Mouse (Mus musculus): ENCODE results near the gene G430095P16Rik. TPM values are rescaled to one million over a fixed set of nuclear protein-coding genes. Genes with fewer than 3 reads are reported as not detected.

The G430095P16Rik gene
- polyA plus RNA-seq, 1 experiment from 2014 or later, result 2.6 TPM

DNA sequence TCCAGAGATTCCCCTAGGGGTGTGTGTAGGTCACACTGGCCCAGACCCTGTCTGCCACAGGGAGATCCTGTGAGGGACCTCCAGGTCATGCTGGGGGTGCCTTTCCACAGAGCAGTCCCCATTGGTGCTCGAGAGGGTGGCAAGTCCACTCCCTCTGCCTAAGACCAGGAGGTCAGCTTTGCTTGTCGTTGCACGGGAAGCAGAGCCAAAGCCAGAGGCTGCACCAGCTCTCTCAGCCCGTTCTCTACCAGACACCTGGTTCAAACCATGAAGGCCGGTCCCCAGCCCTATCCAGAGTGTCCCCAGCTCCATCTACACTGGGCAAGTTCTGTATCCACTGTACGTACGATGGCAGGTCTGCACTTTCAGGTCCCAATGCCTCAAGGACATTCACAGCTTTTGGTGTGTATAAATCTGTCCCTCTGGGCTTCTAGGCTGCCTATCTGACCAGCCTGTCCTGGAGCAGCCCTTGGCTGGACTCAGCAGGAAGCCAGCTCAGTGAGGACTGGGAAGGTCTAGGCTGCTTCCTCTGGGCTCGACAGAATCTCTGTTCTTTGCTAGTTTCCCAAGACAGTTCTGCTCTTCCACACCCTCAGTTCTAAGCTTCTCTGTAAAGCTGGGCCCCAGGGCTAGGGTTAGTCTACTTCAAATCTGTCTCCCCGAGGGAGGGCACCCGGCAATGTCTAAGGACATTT lies 2.6 kb downstream of the G430095P16Rik start:
- no peaks in the 10 kb centered on the region for H3K36me3 ChIP-seq (ENCODE audit: control insufficient read depth, insufficient read depth, low read length)
- peaks cover 47% of the 10 kb centered on the region for H3K4me1 ChIP-seq (ENCODE audit: control insufficient read depth, insufficient read depth, low read length)
- H3K9ac ChIP-seq (ENCODE audit: low read depth, low read length), result peak overlapping the region; percentile 40
- 62% methylated on average over 10 of the region's 10 CpGs for WGBS
- no peaks in the 10 kb centered on the region for H3K9me3 ChIP-seq (ENCODE audit: control insufficient read depth, low read length)
- no peaks in the 10 kb centered on the region for H3K27me3 ChIP-seq (replicated peaks; ENCODE audit: control insufficient read depth, insufficient read depth, low read length)
- 0 out of 2 replicates have a peak overlapping the region, but pooled peaks have one; percentile 32 for H3K27ac ChIP-seq (ENCODE audit: low read length)
- H3K4me3 ChIP-seq (ENCODE audit: low read length), result no peak overlapping the region
- ATAC-seq, result no peak
- H3K4me2 ChIP-seq (ENCODE audit: low read depth, low read length), result no peak overlapping the region

- Histone ChIP-seq H3K4me1 (ENCODE audit: control insufficient read depth, insufficient read depth, low read length) (peaks cover 52% of the 10 kb centered on the region), H3K4me2 (ENCODE audit: low read depth, low read length) (no peak overlapping the region), H3K27me3 (replicated peaks; ENCODE audit: control insufficient read depth, insufficient read depth, low read length) (no peaks in the 10 kb centered on the region), H3K27ac (ENCODE audit: low read length) (0 out of 2 replicates have a peak overlapping the region, but pooled peaks have one; percentile 32), H3K4me3 (ENCODE audit: low read length) (no peak overlapping the region), H3K36me3 (ENCODE audit: control insufficient read depth, insufficient read depth, low read length) (no peaks in the 10 kb centered on the region), H3K9me3 (ENCODE audit: control insufficient read depth, low read length) (no peaks in the 10 kb centered on the region), H3K9ac (ENCODE audit: low read depth, low read length) (peak overlapping the region; percentile 17; the same call in 1 of the 2 replicates)
- WGBS, result 40% methylated on average over 3 of the region's 3 CpGs
- no peak for ATAC-seq
Observed at GRCm38 (mm10) chr8:84725941-84726259, 3.1 kb downstream of the G430095P16Rik start.

DNA sequence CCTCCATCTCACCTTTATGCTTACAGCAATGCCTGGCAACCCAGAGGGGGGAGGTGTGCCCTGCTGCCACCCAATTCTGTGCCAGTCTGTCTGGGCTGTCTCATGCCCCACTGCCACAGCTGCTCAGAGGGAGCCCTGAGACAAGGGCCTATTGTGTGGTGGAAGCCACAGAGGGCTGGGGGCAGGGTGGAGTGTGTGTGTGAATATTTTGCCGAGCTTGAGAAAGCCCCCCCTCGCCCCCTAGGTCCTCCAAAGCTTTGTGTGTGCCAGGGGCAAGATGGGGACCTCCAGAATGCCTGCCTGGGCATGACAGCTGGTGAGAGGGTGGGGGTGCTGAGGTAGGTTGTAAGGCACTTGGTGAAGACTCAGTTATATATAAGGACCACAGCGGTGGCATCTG lies 5.7 kb downstream of the G430095P16Rik start:
- no peaks in the 10 kb centered on the region for H3K9me3 ChIP-seq (ENCODE audit: control insufficient read depth, low read length)
- no peak overlapping the region for H3K9ac ChIP-seq (ENCODE audit: low read depth, low read length)
- no peak overlapping the region for H3K27ac ChIP-seq (ENCODE audit: low read length)
- 71% methylated on average over 3 of the region's 3 CpGs for WGBS
- H3K27me3 ChIP-seq (replicated peaks; ENCODE audit: control insufficient read depth, insufficient read depth, low read length), result no peaks in the 10 kb centered on the region
- peaks cover 56% of the 10 kb centered on the region for H3K4me1 ChIP-seq (ENCODE audit: control insufficient read depth, insufficient read depth, low read length)
- no peak for ATAC-seq
- no peaks in the 10 kb centered on the region for H3K36me3 ChIP-seq (ENCODE audit: control insufficient read depth, insufficient read depth, low read length)
- no peak overlapping the region for H3K4me2 ChIP-seq (ENCODE audit: low read depth, low read length)
- H3K4me3 ChIP-seq (ENCODE audit: low read length), result no peak overlapping the region

DNA sequence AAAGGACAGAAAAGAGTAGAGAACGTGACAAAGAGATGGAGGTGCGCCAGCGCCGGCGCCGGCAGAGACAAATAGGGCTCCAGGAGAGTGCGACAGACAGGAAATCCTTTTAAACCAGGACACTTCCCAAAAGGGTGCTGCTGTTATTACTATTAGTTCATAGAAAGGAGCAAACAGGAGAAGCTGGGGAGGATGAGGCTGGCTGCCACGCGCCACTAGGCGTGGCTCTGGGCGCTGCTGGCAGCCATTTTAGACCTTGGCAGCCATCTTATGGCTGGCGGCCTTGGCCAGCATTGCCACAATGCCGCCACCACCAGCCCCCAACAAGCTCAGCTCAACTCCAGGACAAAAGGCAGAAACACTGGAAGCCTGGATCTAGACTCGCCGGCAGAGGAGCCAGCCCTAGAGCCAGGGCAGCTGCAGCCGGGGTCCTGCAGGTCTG lies 7.1 kb downstream of the G430095P16Rik start:
- Histone ChIP-seq H3K4me3 (ENCODE audit: low read length) (no peak overlapping the region), H3K9ac (ENCODE audit: low read depth, low read length) (no peak overlapping the region), H3K27me3 (replicated peaks; ENCODE audit: control insufficient read depth, insufficient read depth, low read length) (no peaks in the 10 kb centered on the region), H3K4me2 (ENCODE audit: low read depth, low read length) (no peak overlapping the region), H3K27ac (ENCODE audit: low read length) (no peak overlapping the region), H3K9me3 (ENCODE audit: control insufficient read depth, low read length) (no peaks in the 10 kb centered on the region), H3K36me3 (ENCODE audit: control insufficient read depth, insufficient read depth, low read length) (no peaks in the 10 kb centered on the region), H3K4me1 (ENCODE audit: control insufficient read depth, insufficient read depth, low read length) (peaks cover 42% of the 10 kb centered on the region)
- 86% methylated on average over 16 of the region's 16 CpGs for whole genome bisulfite sequencing
- ATAC-seq, result no peak

DNA sequence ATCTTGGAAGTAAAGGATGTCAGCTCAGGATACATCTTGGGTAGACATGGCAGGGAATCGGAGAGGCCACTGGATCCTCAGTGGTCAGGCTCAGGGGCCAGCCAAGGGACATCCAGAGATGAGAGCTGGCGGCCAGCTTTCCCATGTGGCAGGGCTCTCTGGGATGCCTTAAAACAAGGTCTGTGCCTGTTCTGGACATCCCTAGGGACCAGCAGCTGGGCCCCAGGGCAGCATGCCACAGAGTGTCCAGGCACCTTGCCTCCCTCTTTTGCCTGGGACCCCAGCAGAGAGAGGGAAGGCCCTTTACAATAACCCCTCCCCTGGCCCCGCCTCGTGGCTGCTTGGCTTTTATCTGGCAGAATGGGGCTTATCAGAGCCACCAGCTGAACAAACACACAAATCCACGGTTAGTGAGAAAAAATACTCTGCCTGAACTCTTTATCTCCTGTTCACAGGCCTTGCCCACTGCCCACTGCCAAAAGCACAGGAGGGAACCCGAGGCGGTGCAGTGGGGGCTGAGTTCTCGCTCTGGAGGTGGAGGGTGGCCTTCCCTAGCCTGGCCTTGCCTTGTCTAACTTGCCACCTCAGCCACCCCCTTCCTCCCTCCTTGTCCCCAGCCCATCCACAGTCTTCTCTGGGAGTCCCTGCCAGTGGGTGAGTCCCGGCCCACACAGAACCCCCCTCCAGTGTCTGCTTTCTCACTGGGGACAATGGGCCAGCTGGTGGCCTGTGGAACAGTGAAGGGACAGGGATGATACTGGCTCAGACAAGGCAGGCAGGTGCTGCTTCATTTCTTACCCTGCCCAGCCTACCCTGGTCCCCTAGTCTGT lies 7.9 kb downstream of the G430095P16Rik start:
- Histone ChIP-seq H3K27me3 (replicated peaks; ENCODE audit: control insufficient read depth, insufficient read depth, low read length) (no peaks in the 10 kb centered on the region), H3K4me1 (ENCODE audit: control insufficient read depth, insufficient read depth, low read length) (peaks cover 36% of the 10 kb centered on the region), H3K9me3 (ENCODE audit: control insufficient read depth, low read length) (no peaks in the 10 kb centered on the region), H3K36me3 (ENCODE audit: control insufficient read depth, insufficient read depth, low read length) (no peaks in the 10 kb centered on the region), H3K4me3 (ENCODE audit: low read length) (no peak overlapping the region), H3K9ac (ENCODE audit: low read depth, low read length) (peak overlapping the region; percentile 51; the same call in 1 of the 2 replicates), H3K4me2 (ENCODE audit: low read depth, low read length) (no peak overlapping the region), H3K27ac (ENCODE audit: low read length) (peak overlapping the region; percentile 50; the same call in 1 of the 2 replicates)
- WGBS, result 41% methylated on average over 9 of the region's 9 CpGs
- peak; percentile 72 for ATAC-seq

DNA sequence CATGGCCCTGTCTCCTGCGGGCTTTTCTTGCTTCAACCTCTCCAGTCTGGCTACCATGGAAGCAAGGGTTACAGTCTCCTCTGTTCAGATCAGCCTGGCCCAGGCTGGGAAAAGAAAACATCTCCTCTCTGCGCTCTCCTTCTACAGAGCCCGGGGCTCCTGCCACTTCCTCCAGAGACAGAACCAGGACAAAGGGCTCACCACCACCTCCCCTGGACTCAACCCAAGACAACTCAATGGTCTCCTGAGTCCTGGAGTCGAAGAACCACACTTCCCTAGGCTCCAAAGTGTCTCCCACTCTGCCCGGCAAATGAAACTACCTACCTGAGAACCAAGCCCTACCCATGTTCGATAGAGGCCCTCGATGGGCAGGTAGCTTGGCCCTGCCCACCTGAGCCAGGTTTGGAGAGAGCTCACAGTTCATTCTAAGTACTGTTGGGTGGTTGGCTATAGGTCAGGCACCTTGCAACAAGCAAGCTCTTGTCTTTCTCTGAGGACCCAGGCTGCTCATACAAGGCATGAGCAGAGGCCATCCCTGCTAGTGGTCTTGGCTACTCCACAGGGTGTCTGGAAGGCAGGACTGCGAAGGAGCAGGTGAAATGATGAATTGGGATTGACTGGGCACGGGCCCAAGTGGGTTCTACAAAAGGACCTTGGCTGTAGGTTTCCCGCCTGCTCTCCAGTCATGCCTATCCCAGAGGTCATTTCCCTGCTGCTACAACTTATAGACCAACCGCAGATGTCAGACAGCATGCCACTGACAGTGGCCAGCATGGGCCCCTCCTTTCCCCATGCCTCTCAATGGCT lies 8.8 kb downstream of the G430095P16Rik start:
- no peak overlapping the region for H3K4me3 ChIP-seq (ENCODE audit: low read length)
- peaks cover 32% of the 10 kb centered on the region for H3K4me1 ChIP-seq (ENCODE audit: control insufficient read depth, insufficient read depth, low read length)
- no peaks in the 10 kb centered on the region for H3K9me3 ChIP-seq (ENCODE audit: control insufficient read depth, low read length)
- no peak overlapping the region for H3K4me2 ChIP-seq (ENCODE audit: low read depth, low read length)
- WGBS, result 60% methylated on average over 11 of the region's 11 CpGs
- ATAC-seq, result 0 out of 2 replicates have a peak, but pooled peaks have one; percentile 19
- H3K9ac ChIP-seq (ENCODE audit: low read depth, low read length), result peak overlapping the region; percentile 51; the same call in 1 of the 2 replicates
- 0 out of 2 replicates have a peak, but pooled peaks cover 5% of the 10 kb centered on the region for H3K27me3 ChIP-seq (replicated peaks; ENCODE audit: control insufficient read depth, insufficient read depth, low read length)
- H3K27ac ChIP-seq (ENCODE audit: low read length), result 0 out of 2 replicates have a peak overlapping the region, but pooled peaks have one; percentile 50
- H3K36me3 ChIP-seq (ENCODE audit: control insufficient read depth, insufficient read depth, low read length), result no peaks in the 10 kb centered on the region

- 0 out of 2 replicates have a peak, but pooled peaks cover 5% of the 10 kb centered on the region for H3K27me3 ChIP-seq (replicated peaks; ENCODE audit: control insufficient read depth, insufficient read depth, low read length)
- H3K36me3 ChIP-seq (ENCODE audit: control insufficient read depth, insufficient read depth, low read length), result no peaks in the 10 kb centered on the region
- peak overlapping the region; percentile 25; the same call in 1 of the 2 replicates for H3K9ac ChIP-seq (ENCODE audit: low read depth, low read length)
- 60% methylated on average over 5 of the region's 5 CpGs for WGBS
- 0 out of 2 replicates have a peak overlapping the region, but pooled peaks have one; percentile 21 for H3K27ac ChIP-seq (ENCODE audit: low read length)
- peaks cover 32% of the 10 kb centered on the region for H3K4me1 ChIP-seq (ENCODE audit: control insufficient read depth, insufficient read depth, low read length)
- no peak overlapping the region for H3K4me2 ChIP-seq (ENCODE audit: low read depth, low read length)
- no peaks in the 10 kb centered on the region for H3K9me3 ChIP-seq (ENCODE audit: control insufficient read depth, low read length)
- no peak for ATAC-seq
- no peak overlapping the region for H3K4me3 ChIP-seq (ENCODE audit: low read length)
Observed at GRCm38 (mm10) chr8:84732545-84732944, 9.7 kb downstream of the G430095P16Rik start.

DNA sequence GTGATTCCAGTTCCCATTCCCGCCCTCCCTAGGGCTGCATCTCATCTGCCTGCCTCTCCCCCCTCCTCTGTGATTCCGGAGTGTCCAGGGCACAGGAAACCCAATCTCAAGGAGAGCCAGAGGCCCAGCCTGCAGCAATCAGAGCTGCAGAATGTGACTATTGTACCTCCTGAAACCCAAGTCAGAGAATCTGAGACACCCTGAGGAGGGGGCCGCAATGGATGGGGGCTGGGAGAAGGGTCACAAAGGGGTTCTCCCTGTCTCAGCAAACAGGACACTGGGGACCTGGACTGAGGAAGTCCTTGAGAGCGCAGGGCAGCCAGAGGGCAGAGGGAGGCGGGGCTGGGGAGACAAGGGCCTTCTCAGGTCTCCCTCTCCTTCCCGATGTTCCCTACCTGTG lies 10.2 kb downstream of the G430095P16Rik start:
- H3K4me1 ChIP-seq (ENCODE audit: control insufficient read depth, insufficient read depth, low read length), result peaks cover 36% of the 10 kb centered on the region
- 0 out of 2 replicates have a peak, but pooled peaks cover 8% of the 10 kb centered on the region for H3K27me3 ChIP-seq (replicated peaks; ENCODE audit: control insufficient read depth, insufficient read depth, low read length)
- H3K36me3 ChIP-seq (ENCODE audit: control insufficient read depth, insufficient read depth, low read length), result no peaks in the 10 kb centered on the region
- H3K9ac ChIP-seq (ENCODE audit: low read depth, low read length), result peak overlapping the region; percentile 25
- no peak for ATAC-seq
- WGBS, result 48% methylated on average over 6 of the region's 6 CpGs
- H3K27ac ChIP-seq (ENCODE audit: low read length), result 0 out of 2 replicates have a peak overlapping the region, but pooled peaks have one; percentile 6
- H3K4me3 ChIP-seq (ENCODE audit: low read length), result no peak overlapping the region
- H3K4me2 ChIP-seq (ENCODE audit: low read depth, low read length), result no peak overlapping the region
- no peaks in the 10 kb centered on the region for H3K9me3 ChIP-seq (ENCODE audit: control insufficient read depth, low read length)

All from intestine, embryonic 16.5 days (tissue).